Mouse (Mus musculus) liver, embryonic 11.5 days (tissue): ENCODE measurements around the gene Slc22a2. TPM values are rescaled to one million over a fixed set of nuclear protein-coding genes. Genes with fewer than 3 reads are reported as not detected.
A peak's percentile ranks its signal among the peaks of the same experiment; 100 is the strongest.

ENCODE experiments used
- ATAC-seq: fragments of 200-750 bp; cut with Nextera tagmentation; replicated peaks from 2 replicates; pipeline ENCODE4 v1.8.0; 2017; ENCODE audit warnings: moderate number of reproducible peaks, mild to moderate bottlenecking, moderate TSS enrichment, moderate library complexity; ENCODE audit not compliant: low FRiP score
- DNase-seq: peaks from one replicate; pipeline ENCODE4 v3.0.0-alpha.2; 2017; ENCODE audit warnings: low spot score
- H3K27ac ChIP-seq: fragments of 300-500 bp; sonication (generic); 2 replicates; pipeline ENCODE4 v1.5.1; 2014; ENCODE audit warnings: mild to moderate bottlenecking, low read depth, low read length, control low read depth
- H3K27me3 ChIP-seq: fragments of 300-500 bp; sonication (generic); replicated peaks from 2 replicates; pipeline ENCODE4 v1.6.1; 2014; ENCODE audit warnings: low read length, mixed read lengths; ENCODE audit not compliant: control insufficient read depth, insufficient read depth
- H3K36me3 ChIP-seq: fragments of 300-500 bp; sonication (generic); 2 replicates; pipeline ENCODE4 v1.6.1; 2014; ENCODE audit warnings: mild to moderate bottlenecking, low read length, moderate library complexity, mixed read lengths; ENCODE audit not compliant: control insufficient read depth, insufficient read depth
- H3K4me1 ChIP-seq: fragments of 300-500 bp; sonication (generic); replicated peaks from 2 replicates; pipeline ENCODE4 v1.6.1; 2014; ENCODE audit warnings: low read length, mixed read lengths; ENCODE audit not compliant: control insufficient read depth, insufficient read depth
- H3K4me2 ChIP-seq: fragments of 300-500 bp; sonication (generic); 2 replicates; pipeline ENCODE4 v1.6.1; 2014; ENCODE audit warnings: mild to moderate bottlenecking, control low read depth, moderate library complexity
- H3K4me3 ChIP-seq: fragments of 300-500 bp; sonication (generic); 2 replicates; pipeline ENCODE4 v1.5.1; 2014; ENCODE audit warnings: low read depth, low read length, control low read depth
- H3K9ac ChIP-seq: fragments of 300-500 bp; sonication (generic); 2 replicates; pipeline ENCODE4 v1.6.1; 2014; ENCODE audit warnings: low read depth, low read length, control low read depth
- H3K9me3 ChIP-seq: fragments of 300-500 bp; sonication (generic); 2 replicates; pipeline ENCODE4 v1.6.1; 2016; ENCODE audit warnings: low read length, inconsistent platforms, mixed read lengths; ENCODE audit not compliant: control insufficient read depth
- WGBS: fragments of 180-500 bp; shearing (Covaris S2); extraction: QIAGEN DNeasy Blood & Tissue Kit; methylation state at CpG from one replicate; pipeline ENCODE4 v1.1.7; 2014; 5-methylcytosine and 5-hydroxymethylcytosine counted together
- polyA plus RNA-seq: library from polyadenylated mRNA; unstranded; fragments of >200 nt; fragmentation: Nextera tagmentation; extraction: Ambion mirVana; gene quantifications from 2 replicates; pipeline ENCODE4 v1.2.1, GENCODE M21; 2014

Gene Slc22a2
- polyA plus RNA-seq, 1 experiment from 2014 or later: not detected

- Histone ChIP-seq H3K9me3 (peaks cover 4% of the 10 kb centered on the region; the same call in 1 of the 2 replicates), H3K4me2 (no peak overlapping the region), H3K4me1 (no peaks in the 10 kb centered on the region), H3K4me3 (no peak overlapping the region), H3K27me3 (no peaks in the 10 kb centered on the region), H3K36me3 (no peaks in the 10 kb centered on the region), H3K27ac (no peak overlapping the region), H3K9ac (no peak overlapping the region)
- ATAC-seq: no peak
- WGBS: 68% methylated on average over 4 of the region's 4 CpGs
- DNase-seq: no peak
These were observed 57.2 kb downstream of the Slc22a2 start for GRCm38 (mm10) chr17:12641087-12641486.

- H3K9me3 ChIP-seq: no peaks in the 10 kb centered on the region
- H3K27ac ChIP-seq: no peak overlapping the region
- H3K9ac ChIP-seq: no peak overlapping the region
- no peaks in the 10 kb centered on the region for H3K4me1 ChIP-seq
- H3K27me3 ChIP-seq: no peaks in the 10 kb centered on the region; the same call in 1 of the 2 replicates
- 91% methylated on average over 5 of the region's 5 CpGs for WGBS
- H3K4me3 ChIP-seq: no peak overlapping the region
- DNase-seq: no peak
- ATAC-seq: no peak
- no peaks in the 10 kb centered on the region for H3K36me3 ChIP-seq
- H3K4me2 ChIP-seq: no peak overlapping the region
These were observed 61.5 kb downstream of the Slc22a2 start for GRCm38 (mm10) chr17:12645461-12645860.

- no peak for ATAC-seq
- 91% methylated on average over 11 of the region's 11 CpGs for WGBS
These were observed 68.7 kb downstream of the Slc22a2 start for GRCm38 (mm10) chr17:12652604-12653003.

GRCm38 (mm10) chr17:12654061-12654460, 70.1 kb downstream of the Slc22a2 start:
- ATAC-seq (no peak), DNase-seq (no peak)
- no peak overlapping the region for H3K4me3 ChIP-seq
- 79% methylated on average over 3 of the region's 3 CpGs for WGBS
- H3K9me3 ChIP-seq: no peaks in the 10 kb centered on the region
- no peaks in the 10 kb centered on the region for H3K36me3 ChIP-seq
- H3K4me1 ChIP-seq: no peaks in the 10 kb centered on the region
- H3K27ac ChIP-seq: no peak overlapping the region
- H3K27me3 ChIP-seq: no peaks in the 10 kb centered on the region
- no peak overlapping the region for H3K4me2 ChIP-seq
- no peak overlapping the region for H3K9ac ChIP-seq

More at GRCm38 (mm10) chr17:12652604-12653003, 68.7 kb downstream of the Slc22a2 start:
- Histone ChIP-seq H3K27ac (no peak overlapping the region), H3K9me3 (no peaks in the 10 kb centered on the region), H3K4me1 (no peaks in the 10 kb centered on the region), H3K27me3 (no peaks in the 10 kb centered on the region; the same call in 1 of the 2 replicates), H3K36me3 (no peaks in the 10 kb centered on the region), H3K4me3 (no peak overlapping the region), H3K9ac (no peak overlapping the region), H3K4me2 (no peak overlapping the region)
- DNase-seq: no peak

DNA sequence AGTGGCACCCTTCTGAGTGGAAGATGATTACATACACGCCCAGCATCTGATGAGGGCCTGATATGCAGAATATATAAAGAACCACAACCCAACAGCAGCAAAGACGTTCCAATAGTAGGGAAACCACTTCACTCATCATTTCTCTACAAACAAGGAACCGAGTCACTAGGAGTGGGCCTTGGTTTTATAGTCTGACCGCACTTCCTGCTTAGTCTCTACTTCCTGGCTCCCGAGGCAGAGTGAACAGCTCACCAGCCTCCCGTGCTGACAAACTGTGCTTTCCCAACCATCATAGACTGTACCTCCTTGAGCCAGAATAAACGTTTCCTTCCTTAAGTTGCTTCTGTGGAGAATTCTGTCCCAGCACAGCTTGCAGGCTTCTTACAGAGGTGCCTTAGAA, 71.9 kb downstream of the Slc22a2 start:
- Histone ChIP-seq H3K36me3 (no peaks in the 10 kb centered on the region), H3K27ac (no peak overlapping the region), H3K27me3 (no peaks in the 10 kb centered on the region), H3K4me3 (no peak overlapping the region), H3K4me1 (no peaks in the 10 kb centered on the region), H3K9me3 (no peaks in the 10 kb centered on the region), H3K9ac (no peak overlapping the region), H3K4me2 (no peak overlapping the region)
- ATAC-seq (no peak), DNase-seq (no peak)
- WGBS: 46% methylated on average over 7 of the region's 7 CpGs

DNA sequence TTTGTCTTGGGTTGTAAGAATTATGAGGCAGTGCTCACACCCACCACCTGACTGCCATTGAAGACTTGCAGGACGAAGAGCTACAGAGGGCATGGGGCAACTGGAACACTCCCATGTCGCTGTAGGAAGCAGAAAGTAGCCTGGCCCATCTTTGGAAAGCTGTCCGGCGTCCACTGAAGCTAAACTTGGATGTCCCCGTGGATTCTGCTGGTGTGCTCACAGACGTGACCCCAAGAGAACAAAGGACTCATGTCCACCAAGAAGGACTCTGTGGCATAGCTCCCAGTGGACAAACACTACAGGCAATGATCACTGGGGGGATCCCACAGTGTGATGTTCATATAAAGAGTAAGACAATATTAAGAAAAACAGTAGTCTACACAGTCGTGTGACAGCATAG, 74.9 kb downstream of the Slc22a2 start:
- Histone ChIP-seq H3K36me3 (no peaks in the 10 kb centered on the region), H3K4me1 (no peaks in the 10 kb centered on the region; the same call in 1 of the 2 replicates), H3K4me3 (no peak overlapping the region), H3K9me3 (no peaks in the 10 kb centered on the region), H3K4me2 (no peak overlapping the region), H3K27me3 (no peaks in the 10 kb centered on the region; the same call in 1 of the 2 replicates), H3K9ac (no peak overlapping the region), H3K27ac (no peak overlapping the region)
- WGBS: 83% methylated on average over 7 of the region's 7 CpGs
- DNase-seq: no peak
- ATAC-seq: no peak

DNA sequence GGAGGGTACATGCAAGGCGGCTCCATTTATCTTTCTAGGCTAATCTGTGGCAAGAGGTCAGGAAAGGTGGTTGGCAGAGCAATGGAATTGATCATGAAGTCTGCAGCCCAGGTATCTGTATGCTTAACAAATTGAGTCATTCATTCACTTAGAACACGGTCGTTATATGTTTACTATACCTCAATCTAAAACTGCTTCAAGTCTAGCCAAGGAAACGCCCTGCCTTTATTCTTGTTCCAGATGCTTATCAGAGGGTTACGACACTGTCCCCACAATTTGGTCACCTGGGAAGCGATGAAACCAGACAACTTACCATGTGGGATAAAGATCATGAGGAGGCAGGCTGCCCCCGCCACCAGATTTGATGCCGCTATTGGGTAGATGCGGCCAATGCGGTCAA, 75.3 kb downstream of the Slc22a2 start:
- no peaks in the 10 kb centered on the region for H3K36me3 ChIP-seq
- no peak for ATAC-seq
- DNase-seq: no peak
- no peak overlapping the region for H3K27ac ChIP-seq
- no peak overlapping the region for H3K4me2 ChIP-seq
- H3K9me3 ChIP-seq: no peaks in the 10 kb centered on the region
- WGBS: 85% methylated on average over 10 of the region's 10 CpGs
- no peaks in the 10 kb centered on the region; the same call in 1 of the 2 replicates for H3K27me3 ChIP-seq
- H3K4me3 ChIP-seq: no peak overlapping the region
- no peak overlapping the region for H3K9ac ChIP-seq
- H3K4me1 ChIP-seq: no peaks in the 10 kb centered on the region; the same call in 1 of the 2 replicates

DNA sequence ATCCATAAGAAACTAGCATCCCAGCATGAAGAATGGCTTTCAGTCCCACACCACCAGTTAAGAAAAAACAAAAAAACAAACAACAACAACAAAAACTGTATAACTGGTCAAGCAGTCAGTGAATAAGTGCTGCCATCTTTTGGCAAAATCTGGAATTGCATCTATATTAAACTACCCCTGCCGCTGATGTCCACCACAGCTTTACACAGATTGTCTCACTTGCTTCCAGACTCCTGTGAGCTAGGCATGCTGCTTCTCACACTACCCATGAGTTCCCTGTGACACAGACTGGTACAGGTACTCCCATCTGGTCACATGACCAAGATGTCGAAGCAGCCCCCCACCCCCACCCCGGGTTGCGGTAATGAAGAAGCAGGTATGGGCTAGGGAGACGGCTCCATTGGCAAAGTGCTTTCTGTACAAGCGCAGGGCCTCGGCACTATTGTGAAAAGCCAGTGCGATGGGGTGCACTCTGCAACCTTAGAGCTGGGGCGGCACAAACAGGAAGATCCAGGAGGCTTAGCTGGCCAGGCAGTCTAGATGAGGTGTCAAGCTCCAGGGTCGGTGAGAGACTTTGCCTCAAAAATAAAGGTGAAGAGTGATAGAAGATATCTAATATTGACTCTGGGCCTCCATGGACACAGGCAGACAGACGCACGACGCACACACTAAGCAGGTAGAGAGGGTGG, 76.8 kb downstream of the Slc22a2 start:
- 0 out of 2 replicates have a peak, but pooled peaks have one; percentile 18 for ATAC-seq
- Histone ChIP-seq H3K9ac (no peak overlapping the region), H3K4me1 (no peaks in the 10 kb centered on the region; the same call in 1 of the 2 replicates), H3K4me3 (no peak overlapping the region), H3K27ac (no peak overlapping the region), H3K36me3 (no peaks in the 10 kb centered on the region), H3K4me2 (no peak overlapping the region), H3K9me3 (no peaks in the 10 kb centered on the region), H3K27me3 (peaks cover 6% of the 10 kb centered on the region; the same call in 1 of the 2 replicates)
- no peak for DNase-seq
- WGBS: 66% methylated on average over 13 of the region's 13 CpGs

GRCm38 (mm10) chr17:12664156-12664555, 80.2 kb downstream of the Slc22a2 start:
- DNase-seq (no peak), ATAC-seq (no peak)
- H3K4me1 ChIP-seq: peaks cover 20% of the 10 kb centered on the region
- H3K27ac ChIP-seq: no peak overlapping the region
- H3K27me3 ChIP-seq: peaks cover 6% of the 10 kb centered on the region; the same call in 1 of the 2 replicates
- no peak overlapping the region for H3K4me3 ChIP-seq
- no peaks in the 10 kb centered on the region for H3K9me3 ChIP-seq
- no peak overlapping the region for H3K4me2 ChIP-seq
- H3K36me3 ChIP-seq: no peaks in the 10 kb centered on the region
- no peak overlapping the region for H3K9ac ChIP-seq
- 68% methylated on average over 8 of the region's 8 CpGs for WGBS
